Mouse (Mus musculus) kidney, adult 11 months (tissue): ENCODE data around the gene Pbx1.
A peak's percentile ranks its signal among the peaks of the same experiment; 100 is the strongest.

Experiments
- DNase-seq: peaks from one replicate; pipeline ENCODE4 v3.0.0; 2022

Pbx1 gene

GRCm38 (mm10) chr1:168425017-168425705 is 6.9 kb downstream of the Pbx1 start:
- no peak for DNase-seq

DNA sequence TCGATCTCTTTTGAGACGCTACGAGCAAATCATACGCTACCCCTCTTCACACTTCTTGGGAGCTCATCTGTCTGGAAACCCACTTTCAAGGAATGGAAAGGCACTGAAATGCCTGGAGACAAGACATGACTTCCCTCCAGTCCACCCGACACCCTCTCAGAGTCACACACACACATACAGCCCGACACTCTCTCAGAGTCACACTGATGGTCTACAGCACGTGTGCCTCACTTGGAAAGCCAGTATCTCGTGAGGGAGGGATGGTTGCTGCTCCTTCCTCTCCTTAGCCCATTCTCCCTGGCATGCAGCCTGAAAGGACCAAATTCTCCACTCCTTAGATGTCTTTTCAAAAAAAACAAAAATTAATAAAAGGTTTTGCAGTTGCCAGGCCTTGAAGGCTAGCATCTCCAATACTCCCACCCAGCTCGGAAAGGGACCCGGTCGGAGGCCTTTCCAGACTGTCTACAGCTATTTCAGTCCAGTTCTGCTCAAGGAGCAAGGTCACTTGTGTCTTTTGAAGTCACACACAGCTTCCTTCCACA is 8.6 kb downstream of the Pbx1 start:
- DNase-seq, result no peak

GRCm38 (mm10) chr1:168418903-168419302 is 13.2 kb downstream of the Pbx1 start:
- no peak for DNase-seq

- no peak for DNase-seq
Measured at GRCm38 (mm10) chr1:168417626-168418025, 14.4 kb downstream of the Pbx1 start.

GRCm38 (mm10) chr1:168416729-168417437 is 15.2 kb downstream of the Pbx1 start:
- DNase-seq, result no peak

DNA sequence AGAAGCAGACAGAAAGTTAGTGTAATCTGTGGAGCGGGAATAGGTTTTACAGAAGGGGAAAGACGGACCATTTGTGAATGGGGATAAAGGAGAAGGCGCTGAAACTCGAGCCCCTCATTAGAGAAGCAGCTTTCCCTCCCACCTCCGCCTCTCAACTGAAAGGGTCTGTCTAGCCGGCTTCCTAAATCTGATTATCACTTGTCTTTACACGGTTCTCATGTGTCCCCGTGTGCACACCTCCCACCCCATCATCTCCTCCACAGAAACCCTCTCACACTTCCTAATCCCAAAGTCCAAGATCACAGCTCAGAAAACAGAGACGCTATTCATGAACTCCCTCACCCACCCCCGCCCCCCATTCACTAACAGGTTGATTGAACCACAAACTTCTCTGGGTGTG is 21.5 kb downstream of the Pbx1 start:
- DNase-seq, result no peak

- no peak for DNase-seq
Measured at GRCm38 (mm10) chr1:168410054-168410453, 22.0 kb downstream of the Pbx1 start.

DNA sequence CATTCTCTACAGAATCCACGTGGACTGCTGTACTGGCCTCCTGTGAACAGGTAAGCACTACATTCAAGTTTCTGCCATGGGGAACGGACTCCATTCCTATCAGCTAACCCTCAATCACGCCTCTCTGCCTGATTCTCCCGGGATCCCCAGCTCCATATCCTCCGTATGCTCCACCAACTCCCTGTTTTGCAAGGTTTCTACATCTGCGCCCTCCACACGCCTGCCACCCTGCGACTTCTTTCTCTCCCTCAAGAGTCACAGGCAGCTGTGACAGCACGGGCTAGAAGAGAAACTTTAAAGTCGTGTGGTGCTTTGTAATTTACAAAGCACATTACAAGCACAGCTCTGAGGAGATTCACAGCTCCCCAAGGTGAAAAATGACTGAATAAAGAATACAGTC is 23.3 kb downstream of the Pbx1 start:
- no peak for DNase-seq

DNA sequence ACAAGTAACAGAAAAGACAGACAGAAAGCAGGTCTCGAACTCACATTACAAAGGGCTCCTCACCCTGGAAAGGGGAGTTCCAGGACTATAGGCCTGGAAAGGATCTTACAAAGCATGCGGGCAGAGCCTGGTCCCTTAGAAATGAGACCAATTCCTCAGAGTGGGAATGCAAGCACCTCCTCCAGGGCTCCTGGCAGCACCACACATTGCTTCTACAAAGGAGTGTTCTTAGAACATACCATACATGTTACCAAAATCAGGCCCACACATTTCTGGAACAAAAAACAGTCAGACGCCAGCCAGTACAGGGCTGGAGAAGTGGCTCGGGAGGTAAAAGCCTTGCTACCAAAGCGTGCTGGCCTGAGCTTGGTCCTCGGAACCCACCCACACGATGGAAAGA is 24.1 kb downstream of the Pbx1 start:
- DNase-seq, result no peak

DNA sequence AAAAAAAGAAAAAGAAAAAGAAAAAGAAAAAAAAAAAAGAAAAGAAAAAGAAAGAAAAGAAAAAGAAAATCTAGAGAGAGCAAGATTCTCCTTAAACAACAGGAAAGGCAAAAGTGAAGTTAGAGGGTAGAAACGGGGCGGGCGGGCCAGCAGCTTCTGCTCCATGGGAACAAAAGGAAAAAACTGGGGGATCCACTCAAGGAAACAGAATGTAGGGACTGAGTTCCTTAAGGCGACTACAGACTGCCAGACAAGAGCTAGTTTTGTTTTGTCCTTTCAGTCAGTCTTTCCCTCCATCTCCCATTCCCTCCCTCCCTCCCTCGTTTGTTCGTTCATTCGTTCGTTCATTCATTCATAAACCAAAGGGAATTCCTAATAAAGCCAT is 25.8 kb downstream of the Pbx1 start:
- DNase-seq, result no peak

DNA sequence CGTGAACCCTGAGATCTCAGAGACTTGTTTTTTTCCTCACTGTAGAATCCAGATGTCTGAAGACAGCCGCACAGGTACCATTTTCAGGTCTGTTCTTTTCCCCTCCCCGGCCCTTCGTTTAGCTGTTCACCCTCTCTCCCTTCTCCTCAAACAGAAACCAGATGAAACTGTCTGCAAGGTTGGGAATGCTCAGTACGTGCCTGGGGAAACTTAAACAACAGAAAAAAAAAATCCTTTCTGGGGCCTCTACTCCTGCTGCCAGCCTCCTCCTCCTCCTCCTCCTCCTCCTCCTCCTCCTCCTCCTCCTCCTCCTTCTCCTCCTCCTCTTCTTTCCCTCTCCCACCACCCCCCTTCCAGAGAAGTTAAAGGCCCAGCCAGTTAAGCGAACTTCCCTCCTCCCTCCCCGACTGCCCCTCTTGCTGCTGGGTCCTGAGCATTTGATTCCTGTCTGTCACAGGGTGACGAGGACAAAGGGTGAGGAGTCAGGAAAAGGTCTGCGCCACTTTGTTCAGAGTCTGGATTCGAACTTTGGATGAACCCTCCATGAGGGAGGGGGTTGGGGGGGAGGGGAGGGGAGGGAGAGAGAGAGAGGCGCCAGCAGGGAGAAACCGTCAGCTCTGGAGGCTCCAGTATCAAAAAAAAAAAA is 26.3 kb downstream of the Pbx1 start:
- DNase-seq, result no peak

DNA sequence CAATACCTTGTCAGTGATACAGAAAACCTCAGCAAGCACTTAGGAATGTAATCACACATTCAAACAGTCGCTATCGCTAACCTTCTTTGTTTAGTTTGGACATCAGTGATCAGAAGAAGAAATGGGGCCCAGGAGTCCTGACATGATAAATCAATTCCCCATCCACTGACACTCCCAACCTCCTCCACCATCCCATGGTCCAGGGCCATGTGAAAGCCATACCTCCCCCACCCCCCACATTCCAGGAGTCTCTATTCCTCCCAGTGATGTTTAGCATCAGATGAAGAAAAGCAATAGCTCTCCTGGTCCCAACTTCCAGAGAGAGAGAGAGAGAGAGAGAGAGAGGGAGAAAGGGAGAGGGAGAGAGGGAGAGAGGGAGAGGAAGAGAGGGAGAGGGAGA is 28.5 kb downstream of the Pbx1 start:
- no peak for DNase-seq

DNA sequence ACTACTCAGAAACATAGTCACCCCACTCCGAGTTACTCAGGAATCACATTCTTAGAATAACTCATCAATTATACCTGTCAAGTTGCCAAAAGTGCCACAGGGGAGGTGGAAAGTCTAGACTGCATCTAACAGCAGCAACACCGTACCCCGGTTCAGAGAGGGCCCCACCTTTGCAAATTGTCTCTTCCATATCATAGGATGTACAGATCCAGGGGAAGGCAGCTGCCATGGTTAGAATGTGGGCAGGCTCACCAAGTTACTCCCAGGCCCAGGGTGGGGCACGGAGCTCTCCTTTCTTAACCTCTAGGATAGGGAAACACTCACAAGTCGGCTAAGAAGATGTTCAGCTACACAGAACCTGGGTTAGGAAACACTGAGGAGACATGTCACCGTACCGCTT is 29.4 kb downstream of the Pbx1 start:
- no peak for DNase-seq

DNA sequence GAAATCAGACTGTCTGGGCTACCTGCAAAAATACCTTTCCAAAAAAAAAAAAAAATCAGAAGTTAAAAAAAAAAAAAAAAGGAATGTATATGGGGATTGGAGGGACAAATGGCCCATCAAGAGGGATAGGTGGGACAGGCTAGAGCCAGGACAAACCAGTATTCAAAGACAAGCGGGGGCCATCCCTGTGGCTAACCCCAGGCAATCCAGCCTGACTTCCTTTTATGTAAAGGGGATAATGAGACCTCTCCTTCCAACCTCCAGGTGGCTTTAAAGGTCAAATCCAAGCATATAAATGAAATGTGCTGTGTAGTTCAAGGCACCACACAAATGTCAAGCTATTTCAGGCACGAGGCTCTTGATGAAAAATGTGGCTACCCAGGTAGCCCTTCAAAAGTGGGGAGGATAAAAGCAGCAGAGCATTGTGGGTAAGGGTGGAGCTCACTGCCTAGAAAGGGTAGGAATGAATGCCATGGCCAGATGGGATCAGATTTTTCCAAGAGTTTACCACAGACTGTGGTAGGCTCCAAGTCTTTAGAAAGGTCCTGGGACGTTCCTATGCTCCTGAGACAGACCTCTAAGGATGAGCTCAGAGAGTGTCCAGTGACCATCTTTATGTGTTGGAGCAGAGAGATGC is 36.4 kb downstream of the Pbx1 start:
- no peak for DNase-seq

DNA sequence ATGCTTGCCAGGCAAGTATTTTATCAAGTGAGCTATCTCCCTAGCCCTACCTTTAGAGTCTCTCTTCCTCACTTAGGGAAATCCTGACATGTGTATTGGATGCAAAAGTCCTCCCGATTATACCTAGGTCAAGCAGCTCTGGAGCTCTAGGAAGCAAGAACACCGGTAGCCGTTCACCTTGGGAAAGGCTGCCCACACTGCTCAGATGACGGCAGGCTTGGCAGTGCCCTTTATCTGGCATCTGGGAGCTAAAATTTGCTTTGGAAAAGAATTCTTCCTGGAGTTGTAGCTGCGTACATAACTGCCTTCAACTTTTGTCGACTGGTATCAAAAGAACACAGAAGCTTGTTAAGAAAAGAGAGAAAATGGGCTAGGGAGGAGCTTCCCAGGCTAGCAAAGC is 37.5 kb downstream of the Pbx1 start:
- no peak for DNase-seq

DNA sequence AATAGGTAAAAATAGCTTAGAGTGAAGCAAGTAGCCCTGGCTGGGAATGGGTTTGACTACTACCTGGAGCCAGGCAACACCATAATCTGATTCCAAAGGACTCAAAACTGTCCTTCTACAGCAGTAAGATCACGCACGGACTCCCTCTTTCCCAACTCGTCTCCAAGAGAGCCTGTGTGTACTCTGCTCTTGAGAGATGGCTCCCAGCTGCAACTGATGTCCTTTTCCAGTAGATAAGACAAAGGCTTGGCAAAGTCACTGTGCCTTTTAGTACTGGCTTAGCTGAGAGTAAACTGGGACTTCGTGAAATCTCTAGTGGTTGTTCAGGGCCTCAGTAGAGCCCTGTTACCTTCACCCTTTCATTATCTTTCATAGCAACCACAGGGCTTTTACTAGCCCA is 38.6 kb downstream of the Pbx1 start:
- DNase-seq, result no peak

DNA sequence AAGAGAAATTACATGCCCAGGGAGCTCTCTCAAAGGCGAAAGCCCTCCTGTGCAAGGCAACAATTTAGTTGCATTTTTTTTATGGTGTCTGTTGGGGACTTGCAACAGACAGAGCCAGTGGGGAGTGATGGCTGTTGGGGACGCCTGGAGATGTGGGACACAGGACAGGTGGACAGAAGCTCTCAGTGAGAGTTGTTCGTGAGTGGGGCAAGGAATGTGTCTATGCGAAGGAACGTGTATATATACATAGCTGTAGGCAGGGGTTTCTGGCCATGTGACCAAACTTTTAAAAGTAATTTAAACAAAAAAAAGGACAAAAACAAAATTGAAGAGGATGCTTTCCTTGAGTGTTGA is 39.6 kb downstream of the Pbx1 start:
- DNase-seq, result no peak

- peak; percentile 69 for DNase-seq
Measured at GRCm38 (mm10) chr1:168391617-168392499, 40.2 kb downstream of the Pbx1 start.

- DNase-seq, result no peak
Measured at GRCm38 (mm10) chr1:168390748-168391147, 41.3 kb downstream of the Pbx1 start.

GRCm38 (mm10) chr1:168386159-168386558 is 45.9 kb downstream of the Pbx1 start:
- DNase-seq, result no peak

DNA sequence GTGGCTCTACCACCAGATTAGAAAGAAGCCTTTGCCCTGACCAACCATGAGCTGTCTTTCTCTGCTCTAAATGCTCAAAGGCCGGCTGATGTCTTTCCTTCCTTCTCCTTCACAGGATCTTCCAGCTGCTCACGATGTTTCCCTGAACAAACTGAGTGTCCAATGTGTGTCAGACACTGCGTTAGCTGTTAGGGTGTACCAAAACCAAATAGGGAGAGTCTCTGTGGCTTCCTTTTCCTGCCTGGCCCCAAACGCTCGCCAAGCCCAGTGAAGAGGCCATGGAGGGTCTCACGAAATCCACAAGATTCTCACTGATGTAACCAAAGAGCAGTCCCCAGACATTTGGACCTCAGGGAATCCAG is 47.5 kb downstream of the Pbx1 start:
- no peak for DNase-seq

- peak; percentile 80 for DNase-seq
Measured at GRCm38 (mm10) chr1:168383832-168384593, 48.1 kb downstream of the Pbx1 start.
